Mouse (Mus musculus) lung, postnatal 25 days (tissue): ENCODE data around the gene Zfp276.

Experiments used
- DNase-seq: peaks from one replicate; pipeline ENCODE4 v3.0.0; 2022; ENCODE audit warnings: low spot score

Gene Zfp276

DNA sequence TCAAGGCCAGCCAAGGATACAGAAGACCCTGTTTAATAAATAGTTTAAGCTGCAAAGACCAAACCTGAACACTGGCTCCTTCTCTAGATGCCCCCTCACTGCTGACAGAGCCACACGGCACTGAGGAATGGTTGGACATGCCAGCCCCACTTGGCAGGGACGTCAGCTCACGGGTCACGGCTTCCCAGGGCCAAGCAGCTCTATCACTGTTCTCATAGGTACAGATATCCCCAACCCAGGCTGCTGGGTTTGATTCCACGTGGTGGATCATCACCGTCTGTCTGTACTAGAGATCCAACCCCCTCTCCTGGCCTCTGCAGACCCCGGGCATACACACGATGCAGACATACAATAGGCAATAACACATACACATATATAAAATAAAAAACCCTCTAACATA lies 36.7 kb downstream of the Zfp276 start:
- no peak for DNase-seq

DNA sequence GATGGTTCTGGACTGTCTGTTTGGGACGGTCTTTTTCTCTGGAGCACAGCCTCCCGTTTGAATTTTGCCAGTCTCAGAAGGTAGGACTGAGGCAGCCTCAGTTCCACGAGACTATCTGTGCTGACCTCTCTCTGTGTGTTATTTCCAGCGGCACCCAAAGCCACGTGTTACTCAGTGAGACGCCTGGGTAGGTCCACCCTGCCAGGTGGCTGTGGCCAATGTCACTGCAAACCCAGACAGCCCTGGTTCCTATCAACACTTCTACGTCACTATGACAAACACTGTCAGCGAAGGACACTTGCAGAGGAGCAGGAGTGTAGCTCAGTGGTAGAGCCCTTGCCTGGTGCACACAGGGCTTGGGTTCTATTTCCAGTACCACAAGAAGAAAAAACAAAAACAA lies 37.7 kb downstream of the Zfp276 start:
- no peak for DNase-seq

DNA sequence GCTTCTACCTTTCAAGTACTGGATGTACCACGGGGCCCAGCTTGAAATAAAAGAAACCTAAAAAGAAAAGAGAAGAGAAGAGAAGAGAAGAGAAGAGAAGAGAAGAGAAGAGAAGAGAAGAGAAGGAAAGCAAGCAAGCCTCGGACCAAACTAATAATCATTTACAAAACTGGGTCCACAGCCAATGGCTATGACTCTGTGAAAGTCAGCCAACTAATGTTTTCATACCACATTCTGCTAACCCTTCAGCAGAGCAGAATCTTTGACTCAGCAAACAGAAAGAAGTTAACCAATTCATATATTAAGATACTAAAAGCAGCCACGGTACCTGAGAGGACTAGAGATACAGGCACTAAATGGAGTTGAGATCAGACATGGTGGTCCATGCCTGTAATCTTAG lies 38.3 kb downstream of the Zfp276 start:
- no peak for DNase-seq

DNA sequence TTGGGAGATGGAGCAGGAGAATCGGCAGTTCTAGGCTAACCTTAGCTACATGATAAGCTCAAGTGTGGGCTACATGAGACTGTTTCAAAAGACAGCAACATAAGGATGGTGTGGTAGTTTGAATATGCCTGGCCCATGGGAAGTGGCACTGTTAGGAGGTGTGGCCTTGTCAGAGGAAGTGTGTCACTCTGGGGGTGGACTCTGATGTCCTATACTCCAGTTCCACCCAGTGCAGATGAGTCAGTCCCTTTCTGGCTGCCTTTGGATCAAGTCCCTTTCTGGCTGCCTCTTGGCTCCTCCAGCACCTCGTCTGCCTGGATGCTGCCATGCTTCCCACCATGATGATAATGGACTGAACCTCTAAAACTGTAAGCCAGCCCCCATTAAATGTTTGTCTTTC lies 38.8 kb downstream of the Zfp276 start:
- no peak for DNase-seq

DNA sequence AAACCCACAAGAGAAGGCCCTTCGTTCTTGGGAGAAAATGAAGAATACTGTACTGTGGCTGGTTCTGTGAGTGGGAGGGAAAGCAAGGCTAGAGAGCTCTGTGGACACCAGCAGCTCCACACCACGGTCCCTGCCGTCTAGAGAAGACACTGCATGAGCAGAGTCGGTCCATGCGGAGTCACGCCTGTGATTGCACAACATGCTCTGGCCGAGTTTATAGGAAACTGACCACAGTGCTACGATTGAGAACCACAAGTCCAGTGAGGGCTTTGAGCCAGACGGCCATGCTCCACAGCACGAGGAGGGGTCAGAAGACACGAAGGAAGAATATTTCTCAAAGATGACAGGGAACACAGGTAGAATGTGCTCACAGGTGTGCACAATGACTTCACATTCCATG lies 44.3 kb downstream of the Zfp276 start:
- DNase-seq, result no peak

DNA sequence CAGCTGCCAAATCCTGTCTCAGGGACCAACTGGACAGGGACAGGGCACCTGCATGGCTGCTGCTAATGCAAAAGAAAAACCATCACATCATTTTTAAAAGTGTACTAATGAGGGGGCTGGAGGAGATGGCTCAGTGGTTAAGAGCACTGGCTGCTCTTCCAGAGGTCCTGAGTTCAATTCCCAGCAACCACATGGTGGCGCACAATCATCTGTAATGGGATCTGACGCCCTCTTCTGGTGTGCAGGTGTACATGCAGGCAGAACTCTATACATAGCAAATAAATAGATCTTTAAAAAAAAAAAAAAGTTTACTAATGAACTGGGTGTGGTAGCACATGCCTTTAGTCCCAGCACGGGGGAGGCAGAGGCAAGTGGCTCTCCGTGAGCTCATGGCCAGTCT lies 54.7 kb downstream of the Zfp276 start:
- no peak for DNase-seq

DNA sequence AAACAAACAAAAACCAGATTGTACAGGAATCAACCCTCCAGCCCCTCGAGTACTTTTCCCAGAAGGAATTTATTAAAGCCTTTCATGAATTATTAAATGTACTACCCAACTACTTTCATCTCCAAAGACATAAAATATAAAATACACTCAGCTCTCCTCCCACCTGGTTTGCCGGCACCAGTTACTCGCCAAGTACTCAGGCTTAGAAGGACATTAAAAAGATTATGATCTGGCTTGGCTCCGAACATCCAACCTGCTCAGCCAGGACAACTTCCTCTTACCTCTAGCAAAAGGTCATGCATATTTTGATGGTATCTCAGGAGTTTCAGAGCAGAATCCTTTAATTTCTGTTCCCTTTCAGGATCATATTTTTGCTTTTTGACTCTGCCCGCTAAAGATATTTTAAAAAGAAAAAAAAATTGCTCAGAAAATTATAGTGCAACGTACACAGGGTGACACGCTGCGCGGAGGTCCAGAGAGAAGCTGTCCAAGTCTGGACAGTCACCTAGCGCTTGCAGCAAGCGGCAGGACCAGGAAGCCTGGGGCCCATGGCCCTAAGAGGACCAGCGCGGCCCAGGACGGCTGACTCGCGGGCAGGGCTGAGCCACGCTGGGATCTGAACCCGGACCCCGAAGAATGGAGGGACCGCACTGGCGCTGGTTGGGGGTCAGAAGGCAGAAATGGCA lies 63.9 kb downstream of the Zfp276 start:
- no peak for DNase-seq

DNA sequence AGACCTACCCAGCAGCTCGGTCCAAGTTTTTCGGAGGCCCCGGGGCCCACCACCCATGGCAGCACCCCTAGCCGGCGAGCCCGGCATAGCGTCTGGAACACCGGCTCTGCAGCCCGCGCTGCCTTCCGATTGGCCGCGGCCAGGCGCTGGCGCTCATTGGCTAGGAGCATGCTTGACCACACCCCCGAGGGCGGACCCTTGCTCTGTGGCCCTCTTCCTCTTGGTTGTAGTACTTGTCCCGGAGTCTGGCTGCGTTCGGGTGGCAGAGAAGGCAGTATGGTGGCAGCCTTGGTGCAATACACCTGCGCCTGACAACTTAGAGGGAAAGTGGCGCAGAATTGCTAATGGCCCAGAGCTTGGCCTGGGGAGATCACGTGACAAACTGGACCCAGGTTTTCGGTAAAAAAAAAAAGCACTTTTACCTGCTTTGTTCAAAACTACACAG lies 64.5 kb downstream of the Zfp276 start, which contains the start of gene Fanca:
TSS of gene Fanca (minus strand) at position 110 of the 445 bp plus-strand sequence.
- peak; percentile 95 for DNase-seq
